Mouse (Mus musculus) cerebellum, adult 18-20 months (tissue): ENCODE results near the gene Txn1.

ENCODE experiments used
- DNase-seq, 2 experiments: peaks; one replicate each; pipeline ENCODE4 v3.0.0; 2021

The Txn1 gene

GRCm38 (mm10) chr4:57937292-57937691 is 18.9 kb downstream of the Txn1 start:
- no peak for DNase-seq

- no peak for DNase-seq
Observed at GRCm38 (mm10) chr4:57934181-57934580, 22.0 kb downstream of the Txn1 start.

- DNase-seq, result no peak
Observed at GRCm38 (mm10) chr4:57930559-57931170, 25.5 kb downstream of the Txn1 start.

GRCm38 (mm10) chr4:57927464-57928205 is 28.6 kb downstream of the Txn1 start:
- peak; percentile 14 to 24 for DNase-seq

- DNase-seq, result no peak
Observed at GRCm38 (mm10) chr4:57924556-57925071, 31.6 kb downstream of the Txn1 start.

- no peak for DNase-seq
Observed at GRCm38 (mm10) chr4:57922171-57922570, 34.0 kb downstream of the Txn1 start.

GRCm38 (mm10) chr4:57920522-57920921 is 35.7 kb downstream of the Txn1 start:
- DNase-seq, result no peak

GRCm38 (mm10) chr4:57919494-57920423 is 36.5 kb downstream of the Txn1 start:
- no peak for DNase-seq

GRCm38 (mm10) chr4:57916711-57917110 is 39.5 kb downstream of the Txn1 start:
- no peak for DNase-seq

- peak; percentile 48 to 51 for DNase-seq
Observed at GRCm38 (mm10) chr4:57916201-57916661, 40.0 kb downstream of the Txn1 start, which contains the start of gene D630039A03Rik. D630039A03Rik (minus strand) TSS chr4:57916297.

- DNase-seq, result peak; percentile 79 to 86
Observed at GRCm38 (mm10) chr4:57915216-57915965, 40.8 kb downstream of the Txn1 start.

GRCm38 (mm10) chr4:57914193-57915190 is 41.7 kb downstream of the Txn1 start:
- peak in 1 of 2 experiments; percentile 13 for DNase-seq

GRCm38 (mm10) chr4:57913021-57913420 is 43.2 kb downstream of the Txn1 start:
- no peak for DNase-seq

GRCm38 (mm10) chr4:57908860-57909259 is 47.4 kb downstream of the Txn1 start:
- DNase-seq, result no peak

- no peak for DNase-seq
Observed at GRCm38 (mm10) chr4:57906708-57907107, 49.5 kb downstream of the Txn1 start.

- DNase-seq, result no peak
Observed at GRCm38 (mm10) chr4:57904638-57905037, 51.6 kb downstream of the Txn1 start.

GRCm38 (mm10) chr4:57904211-57904610 is 52.0 kb downstream of the Txn1 start:
- peak; percentile 51 to 70 for DNase-seq

- DNase-seq, result no peak
Observed at GRCm38 (mm10) chr4:57902619-57903018, 53.6 kb downstream of the Txn1 start.

- peak; percentile 45 to 52 for DNase-seq
Observed at GRCm38 (mm10) chr4:57901210-57901609, 55.0 kb downstream of the Txn1 start.

GRCm38 (mm10) chr4:57896631-57897030 is 59.6 kb downstream of the Txn1 start:
- no peak for DNase-seq

- DNase-seq, result no peak
Observed at GRCm38 (mm10) chr4:57895902-57896301, 60.3 kb downstream of the Txn1 start.
